Mouse (Mus musculus): ENCODE measurements around the gene Obsl1. TPM values are rescaled to one million over a fixed set of nuclear protein-coding genes. Genes with fewer than 3 reads are reported as not detected.

Obsl1 gene
- polyA plus RNA-seq (2015; fragmentation: Nextera tagmentation; extraction: Ambion mirVana) = 35.0 and 42.6 TPM in 2 replicates

DNA sequence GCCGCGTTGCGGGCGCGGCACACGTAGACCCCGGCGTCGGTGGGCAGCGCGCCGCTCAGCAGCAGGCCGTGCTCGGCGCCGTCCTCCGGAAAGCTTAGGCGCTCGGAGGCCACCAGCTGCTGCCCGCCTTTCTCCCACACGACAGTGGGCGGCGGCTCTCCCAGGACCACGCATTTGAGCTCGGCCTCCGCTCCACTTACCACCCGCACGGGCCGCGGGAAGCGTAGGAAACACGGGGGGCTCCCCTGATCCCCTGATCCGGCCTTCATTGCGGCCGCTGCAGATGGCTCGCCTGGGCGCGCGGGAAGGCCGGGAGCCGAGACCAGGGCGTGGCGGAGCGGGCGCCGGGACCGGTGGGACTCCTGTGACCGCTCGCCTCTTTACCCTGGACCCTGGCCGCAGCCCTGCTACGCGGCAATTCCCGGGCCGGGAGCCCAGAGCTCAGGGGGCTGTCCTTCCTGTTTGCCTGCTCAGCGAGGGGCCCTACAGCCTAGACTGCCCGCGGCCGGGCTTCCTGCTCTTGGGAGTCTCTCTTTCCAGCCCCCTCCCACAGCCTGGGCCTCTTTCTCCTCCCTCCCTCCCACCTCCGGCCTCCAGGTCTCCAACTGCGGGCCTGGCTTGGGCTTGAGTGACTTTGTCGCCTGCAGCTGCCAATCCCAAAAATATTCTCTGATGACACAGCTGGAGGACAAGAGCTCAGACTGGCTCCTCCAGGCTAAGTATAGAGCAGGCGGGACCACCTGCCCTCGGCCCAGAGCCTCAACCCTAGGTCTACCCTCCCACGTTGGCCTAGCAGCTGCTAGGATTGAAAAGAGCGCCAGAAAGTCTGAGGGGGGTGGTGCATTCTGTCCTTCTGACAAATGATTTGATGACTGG, at the start of gene Obsl1:
Obsl1 (minus strand) TSS at position 497 of the 876 bp plus-strand sequence.
- H3K27ac ChIP-seq = peak within 1 kb of the TSS; percentile 97
- WGBS = under 1% methylated on average over 62 of the region's 65 CpGs
- H3K36me3 ChIP-seq (ENCODE audit: insufficient read depth, low read length) = 0 out of 2 replicates have a peak, but pooled peaks cover 12% of the 10 kb centered on the region
- no peaks in the 10 kb centered on the region for H3K9me3 ChIP-seq (replicated peaks; ENCODE audit: low read length)
- peak within 1 kb of the TSS; percentile 68 for H3K4me2 ChIP-seq (ENCODE audit: low read length)
- H3K27me3 ChIP-seq (ENCODE audit: insufficient read depth, low read length) = no peaks in the 10 kb centered on the region
- no peak for TF ChIP-seq CTCF (IDR thresholded peaks at IDR 0.05; ENCODE audit: low read depth)
- H3K4me3 ChIP-seq (replicated peaks; ENCODE audit: low read depth, low read length) = peak within 1 kb of the TSS; percentile 86
- peak; percentile 96 for DNase-seq (ENCODE audit: low spot score)
- peaks cover 9% of the 10 kb centered on the region; the same call in 1 of the 2 replicates for H3K4me1 ChIP-seq (replicated peaks; ENCODE audit: insufficient read depth, low read length)
- peak; percentile 86 for ATAC-seq (replicated peaks; ENCODE audit: low FRiP score, low read depth)
- peak within 1 kb of the TSS; percentile 94 for H3K9ac ChIP-seq (ENCODE audit: low read depth, low read length)

DNA sequence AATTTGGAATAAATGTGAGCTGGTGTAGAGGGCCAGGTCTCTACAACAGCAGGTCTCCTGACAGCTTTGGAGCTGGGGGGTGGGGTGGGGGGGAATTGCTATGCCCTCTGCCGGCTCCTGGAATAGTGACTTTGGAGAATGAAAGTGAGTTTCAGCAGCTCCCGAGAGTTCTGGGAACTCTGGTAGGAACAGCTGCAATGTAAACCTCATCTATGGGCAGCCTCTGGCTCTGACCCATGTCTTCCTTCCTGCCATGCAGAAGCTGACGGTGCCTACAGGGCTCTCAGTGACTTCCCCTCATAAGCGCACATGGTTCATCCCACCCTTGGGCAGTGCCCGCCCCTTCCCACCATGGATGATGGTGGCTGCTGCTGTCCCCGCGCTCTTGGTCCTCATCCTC, 49.4 kb upstream of the Obsl1 start:
- DNase-seq (ENCODE audit: low spot score) (no peak), ATAC-seq (replicated peaks; ENCODE audit: low FRiP score, low read depth) (no peak)
- H3K9ac ChIP-seq (ENCODE audit: low read depth, low read length) = no peak overlapping the region
- no peak overlapping the region for H3K4me2 ChIP-seq (ENCODE audit: low read length)
- H3K36me3 ChIP-seq (ENCODE audit: insufficient read depth, low read length) = peaks cover 13% of the 10 kb centered on the region
- H3K4me3 ChIP-seq (replicated peaks; ENCODE audit: low read depth, low read length) = no peak overlapping the region
- H3K4me1 ChIP-seq (replicated peaks; ENCODE audit: insufficient read depth, low read length) = 0 out of 2 replicates have a peak, but pooled peaks cover 6% of the 10 kb centered on the region
- WGBS = 81% methylated on average over 7 of the region's 7 CpGs
- H3K27ac ChIP-seq = no peak overlapping the region
- no peak for TF ChIP-seq CTCF (IDR thresholded peaks at IDR 0.05; ENCODE audit: low read depth)
- H3K9me3 ChIP-seq (replicated peaks; ENCODE audit: low read length) = no peaks in the 10 kb centered on the region
- no peaks in the 10 kb centered on the region for H3K27me3 ChIP-seq (ENCODE audit: insufficient read depth, low read length)

DNA sequence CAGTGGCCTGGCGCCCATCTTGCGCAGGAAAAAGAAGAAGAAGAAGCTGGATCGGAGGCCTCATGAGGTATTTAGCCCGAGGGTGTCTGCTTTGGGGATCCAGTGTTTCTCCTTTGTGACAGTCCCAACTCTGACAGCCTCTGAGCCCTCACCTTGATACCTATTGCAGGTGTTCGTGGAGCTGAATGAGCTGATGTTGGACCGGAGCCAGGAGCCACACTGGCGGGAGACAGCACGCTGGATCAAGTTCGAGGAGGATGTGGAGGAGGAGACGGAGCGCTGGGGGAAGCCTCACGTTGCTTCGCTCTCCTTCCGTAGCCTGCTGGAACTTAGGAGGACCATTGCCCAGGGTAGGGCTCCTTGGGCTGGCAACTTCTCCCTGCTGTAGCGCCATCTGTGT, 44.3 kb upstream of the Obsl1 start:
- Histone ChIP-seq H3K36me3 (ENCODE audit: insufficient read depth, low read length) (peaks cover 8% of the 10 kb centered on the region; the same call in 1 of the 2 replicates), H3K27me3 (ENCODE audit: insufficient read depth, low read length) (no peaks in the 10 kb centered on the region), H3K4me2 (ENCODE audit: low read length) (no peak overlapping the region), H3K4me3 (replicated peaks; ENCODE audit: low read depth, low read length) (no peak overlapping the region), H3K27ac (no peak overlapping the region), H3K9me3 (replicated peaks; ENCODE audit: low read length) (no peaks in the 10 kb centered on the region), H3K4me1 (replicated peaks; ENCODE audit: insufficient read depth, low read length) (peaks cover 10% of the 10 kb centered on the region; the same call in 1 of the 2 replicates), H3K9ac (ENCODE audit: low read depth, low read length) (no peak overlapping the region)
- DNase-seq (ENCODE audit: low spot score) = no peak
- no peak for ATAC-seq (replicated peaks; ENCODE audit: low FRiP score, low read depth)
- 57% methylated on average over 15 of the region's 15 CpGs for WGBS
- TF ChIP-seq CTCF (IDR thresholded peaks at IDR 0.05; ENCODE audit: low read depth) = no peak

DNA sequence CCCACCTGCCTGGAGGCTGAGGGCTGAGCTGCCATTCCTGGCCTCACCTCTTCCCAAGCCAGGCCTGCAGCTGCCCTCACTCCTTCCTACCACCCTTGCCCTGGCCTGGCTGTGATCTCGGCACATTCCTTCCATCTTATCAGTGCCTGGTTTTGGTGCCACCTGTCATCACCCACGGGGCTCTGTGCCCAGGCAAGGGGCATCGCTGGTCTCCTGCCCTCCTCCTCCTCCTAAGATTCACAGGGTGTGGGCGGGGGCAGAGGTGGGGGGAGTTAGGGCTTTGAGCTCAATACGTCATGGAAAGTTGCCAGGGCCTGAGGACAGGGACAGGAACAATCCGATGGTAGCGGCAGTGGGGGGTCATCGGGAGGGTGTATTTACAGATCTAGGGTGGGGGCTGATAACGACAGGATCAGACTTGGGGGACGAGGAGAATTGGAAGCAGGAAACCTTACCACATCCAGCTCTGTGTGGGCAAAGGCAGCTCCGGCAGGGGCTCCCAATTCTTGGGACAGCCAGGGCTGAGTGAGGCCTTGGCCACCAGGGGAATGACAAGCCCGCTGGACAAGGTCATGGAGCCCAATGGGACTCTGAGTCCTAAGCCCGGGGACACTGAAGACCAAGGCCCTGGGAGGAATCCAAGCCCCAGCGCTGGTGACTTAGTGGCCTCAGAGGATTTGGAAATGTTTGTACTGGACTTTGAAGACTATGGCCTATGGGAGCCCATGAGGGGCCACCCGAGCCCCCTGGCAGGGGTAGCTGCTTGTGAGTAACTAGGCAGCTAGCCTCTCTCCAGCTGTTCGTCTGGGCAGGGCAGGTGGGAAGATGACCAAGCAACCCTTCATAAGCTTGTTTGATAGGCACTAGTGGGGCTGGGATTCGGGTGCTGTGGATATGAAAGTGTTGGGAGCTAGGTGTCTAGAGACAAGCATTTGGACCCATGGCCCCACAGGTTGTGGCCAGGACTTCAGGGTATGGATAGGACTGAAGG, 43.3 kb upstream of the Obsl1 start:
- no peak for ATAC-seq (replicated peaks; ENCODE audit: low FRiP score, low read depth)
- Histone ChIP-seq H3K36me3 (ENCODE audit: insufficient read depth, low read length) (peaks cover 8% of the 10 kb centered on the region; the same call in 1 of the 2 replicates), H3K9ac (ENCODE audit: low read depth, low read length) (no peak overlapping the region), H3K4me1 (replicated peaks; ENCODE audit: insufficient read depth, low read length) (peaks cover 10% of the 10 kb centered on the region; the same call in 1 of the 2 replicates), H3K4me3 (replicated peaks; ENCODE audit: low read depth, low read length) (no peak overlapping the region), H3K9me3 (replicated peaks; ENCODE audit: low read length) (no peaks in the 10 kb centered on the region), H3K27me3 (ENCODE audit: insufficient read depth, low read length) (no peaks in the 10 kb centered on the region), H3K4me2 (ENCODE audit: low read length) (no peak overlapping the region), H3K27ac (no peak overlapping the region)
- DNase-seq (ENCODE audit: low spot score) = no peak
- TF ChIP-seq CTCF (IDR thresholded peaks at IDR 0.05; ENCODE audit: low read depth) = no peak
- 75% methylated on average over 17 of the region's 17 CpGs for WGBS

DNA sequence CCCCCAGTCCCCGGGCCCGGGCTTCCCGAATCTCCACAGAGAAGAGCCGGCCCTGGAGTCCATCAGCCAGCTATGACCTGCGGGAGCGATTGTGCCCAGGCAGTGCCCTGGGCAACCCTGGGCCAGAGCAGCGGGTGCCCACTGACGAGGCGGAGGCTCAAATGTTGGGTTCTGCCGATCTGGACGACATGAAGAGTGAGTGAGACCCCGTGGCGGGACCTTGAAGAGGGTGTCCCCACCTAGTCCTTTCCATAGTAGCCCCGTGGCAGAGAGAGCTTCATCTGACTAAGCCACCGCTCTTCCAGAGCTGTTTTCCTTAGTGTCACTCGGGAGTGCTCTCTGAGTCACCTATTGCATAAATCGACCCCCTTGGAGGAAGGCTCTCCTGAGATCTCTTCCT, 42.6 kb upstream of the Obsl1 start:
- peaks cover 8% of the 10 kb centered on the region; the same call in 1 of the 2 replicates for H3K36me3 ChIP-seq (ENCODE audit: insufficient read depth, low read length)
- DNase-seq (ENCODE audit: low spot score) (no peak), ATAC-seq (replicated peaks; ENCODE audit: low FRiP score, low read depth) (no peak)
- 87% methylated on average over 17 of the region's 17 CpGs for WGBS
- no peaks in the 10 kb centered on the region for H3K27me3 ChIP-seq (ENCODE audit: insufficient read depth, low read length)
- H3K27ac ChIP-seq = no peak overlapping the region
- no peak overlapping the region for H3K4me3 ChIP-seq (replicated peaks; ENCODE audit: low read depth, low read length)
- H3K4me1 ChIP-seq (replicated peaks; ENCODE audit: insufficient read depth, low read length) = peaks cover 10% of the 10 kb centered on the region; the same call in 1 of the 2 replicates
- H3K9ac ChIP-seq (ENCODE audit: low read depth, low read length) = no peak overlapping the region
- H3K4me2 ChIP-seq (ENCODE audit: low read length) = no peak overlapping the region
- no peaks in the 10 kb centered on the region for H3K9me3 ChIP-seq (replicated peaks; ENCODE audit: low read length)
- no peak for TF ChIP-seq CTCF (IDR thresholded peaks at IDR 0.05; ENCODE audit: low read depth)

DNA sequence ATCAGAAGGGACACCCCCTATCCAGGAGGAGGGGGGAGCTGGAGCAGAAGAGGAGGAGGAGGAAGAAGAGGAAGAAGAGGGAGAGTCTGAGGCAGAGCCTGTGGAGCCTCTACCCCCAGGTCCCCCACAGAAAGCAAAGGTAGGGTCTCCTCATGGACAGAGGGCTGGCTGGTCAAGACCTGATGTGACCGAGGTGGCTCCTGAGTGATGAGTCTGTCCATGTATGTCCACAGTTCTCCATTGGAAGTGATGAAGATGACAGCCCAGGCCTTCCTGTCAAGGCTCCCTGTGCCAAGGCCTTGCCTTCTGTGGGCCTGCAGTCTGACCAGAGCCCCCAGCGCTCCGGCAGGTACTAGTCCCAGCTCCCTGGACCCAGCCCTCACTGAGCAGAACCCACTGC, 41.8 kb upstream of the Obsl1 start:
- WGBS = 92% methylated on average over 3 of the region's 3 CpGs
- H3K4me1 ChIP-seq (replicated peaks; ENCODE audit: insufficient read depth, low read length) = peaks cover 10% of the 10 kb centered on the region; the same call in 1 of the 2 replicates
- H3K4me3 ChIP-seq (replicated peaks; ENCODE audit: low read depth, low read length) = no peak overlapping the region
- H3K4me2 ChIP-seq (ENCODE audit: low read length) = no peak overlapping the region
- peaks cover 8% of the 10 kb centered on the region; the same call in 1 of the 2 replicates for H3K36me3 ChIP-seq (ENCODE audit: insufficient read depth, low read length)
- no peak for TF ChIP-seq CTCF (IDR thresholded peaks at IDR 0.05; ENCODE audit: low read depth)
- H3K9ac ChIP-seq (ENCODE audit: low read depth, low read length) = no peak overlapping the region
- no peak for DNase-seq (ENCODE audit: low spot score)
- H3K9me3 ChIP-seq (replicated peaks; ENCODE audit: low read length) = no peaks in the 10 kb centered on the region
- H3K27me3 ChIP-seq (ENCODE audit: insufficient read depth, low read length) = no peaks in the 10 kb centered on the region
- no peak overlapping the region for H3K27ac ChIP-seq
- no peak for ATAC-seq (replicated peaks; ENCODE audit: low FRiP score, low read depth)

Measured in kidney, postnatal 0 days (tissue).